Mouse (Mus musculus) thymus, adult 2 months (tissue): ENCODE measurements around the gene Lysmd2.

ENCODE experiments used
- CTCF ChIP-seq: fragments of 200-500 bp; IDR thresholded peaks from 2 replicates; pipeline ENCODE4 v1.5.1; 2012; ENCODE audit warnings: mild to moderate bottlenecking, control low read depth, low read length, moderate library complexity, borderline replicate concordance; ENCODE audit not compliant: control insufficient read depth, poor library complexity, insufficient read depth; ENCODE audit errors: extremely low read depth
- POLR2A ChIP-seq: fragments of 200-500 bp; IDR thresholded peaks from 2 replicates; pipeline ENCODE4 v1.6.1; 2012; ENCODE audit warnings: mild to moderate bottlenecking, low read length, control low read depth, moderate library complexity; ENCODE audit not compliant: control insufficient read depth, poor library complexity, insufficient read depth; ENCODE audit errors: extremely low read depth

DNA sequence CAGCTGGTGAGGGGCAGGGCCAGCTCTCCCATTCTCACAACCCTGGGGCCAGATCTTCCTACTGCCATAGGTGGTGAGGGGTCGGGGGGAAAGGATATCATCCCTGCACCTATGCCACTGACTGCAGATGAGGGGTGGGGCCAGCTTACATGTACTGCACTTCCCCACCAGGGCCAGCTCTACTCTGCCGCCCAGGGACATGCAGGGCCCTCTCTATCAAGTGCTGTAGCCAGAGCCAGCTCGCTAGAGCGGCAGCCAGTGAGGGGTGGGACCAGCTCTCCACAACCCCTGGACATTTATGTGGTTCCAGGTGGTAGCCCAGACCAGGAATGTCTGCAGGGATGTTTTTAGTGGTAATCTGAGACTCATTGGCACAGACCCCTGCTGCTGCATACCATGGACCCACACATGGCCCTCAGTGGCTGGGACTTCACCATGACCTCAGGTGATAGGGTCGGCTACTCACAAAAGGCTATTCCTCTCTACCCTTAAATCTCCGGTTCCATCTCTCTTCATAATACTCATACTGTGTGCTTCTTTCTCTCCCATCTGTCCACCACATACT lies 6.6 kb upstream of the Lysmd2 start:
- TF ChIP-seq CTCF = no peak
- TF ChIP-seq POLR2A = no peak
